ENCODE assay signal across 8 mouse cellular contexts in the genomic region with DNA sequence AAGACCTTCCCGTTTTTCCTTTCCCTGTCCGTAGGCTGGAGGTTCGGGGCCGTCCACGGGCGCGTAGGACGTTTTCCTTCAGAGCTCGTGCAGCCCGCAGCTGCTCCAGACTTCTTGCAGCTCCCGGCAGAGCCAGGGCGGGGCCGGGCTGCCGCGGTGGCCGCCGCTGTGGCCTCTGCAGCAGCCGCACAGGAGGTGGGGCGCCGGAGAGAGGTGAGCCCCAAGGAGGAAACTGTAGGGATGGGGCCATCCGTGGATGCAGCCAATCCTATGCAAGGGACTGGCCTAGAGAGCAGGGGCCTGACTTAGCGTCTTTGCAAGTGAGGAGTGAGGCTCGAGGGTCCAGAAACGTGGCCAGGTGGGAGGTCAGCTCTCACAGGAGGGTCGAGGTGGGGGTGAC. TPM values are rescaled to one million over a fixed set of nuclear protein-coding genes. Genes with fewer than 3 reads are reported as not detected.
A peak's percentile ranks its signal among the peaks of the same experiment; 100 is the strongest.
DNase-seq lines count a peak whose midpoint lies in the region; ATAC-seq and TF ChIP-seq lines count a peak whose summit lies in the region.

No protein-coding gene starts in this region.

- peak overlapping the region; percentile 31 for H3K4me3 ChIP-seq in bone marrow, adult 2 months (replicated peaks; ENCODE audit: control insufficient read depth, low read depth, low read length)
- peak overlapping the region; percentile 29 for H3K4me3 ChIP-seq in forebrain, embryonic 14.5 days (ENCODE audit: low read depth, low read length)
- H3K4me3 ChIP-seq in limb, embryonic 13.5 days, result peak overlapping the region; percentile 47
- peak overlapping the region; percentile 41 for H3K4me3 ChIP-seq in midbrain, embryonic 16.5 days (ENCODE audit: low read depth, low read length)

- WGBS in bone marrow, adult 2 months, result under 1% methylated on average over 25 of the region's 25 CpGs
- WGBS in forebrain, embryonic 14.5 days, result under 1% methylated on average over 25 of the region's 25 CpGs
- under 1% methylated on average over 25 of the region's 25 CpGs for WGBS in limb, embryonic 13.5 days
- WGBS in midbrain, embryonic 16.5 days, result under 1% methylated on average over 25 of the region's 25 CpGs

- peaks cover 5% of the 10 kb centered on the region; the same call in 1 of the 2 replicates for H3K27me3 ChIP-seq in forebrain, embryonic 14.5 days (replicated peaks; ENCODE audit: control insufficient read depth, insufficient read depth, low read length)
- H3K27me3 ChIP-seq in limb, embryonic 13.5 days, result peaks cover 32% of the 10 kb centered on the region
- H3K27me3 ChIP-seq in midbrain, embryonic 16.5 days (ENCODE audit: control insufficient read depth, insufficient read depth, low read depth, low read length), result peaks cover 22% of the 10 kb centered on the region

- no peaks in the 10 kb centered on the region for H3K9me3 ChIP-seq in forebrain, embryonic 14.5 days (replicated peaks; ENCODE audit: control insufficient read depth, low read length)
- H3K9me3 ChIP-seq in limb, embryonic 13.5 days, result no peaks in the 10 kb centered on the region
- no peaks in the 10 kb centered on the region for H3K9me3 ChIP-seq in midbrain, embryonic 16.5 days (replicated peaks; ENCODE audit: control insufficient read depth, low read length, poor library complexity, severe bottlenecking)

- no peaks in the 10 kb centered on the region for H3K4me1 ChIP-seq in bone marrow, adult 2 months (ENCODE audit: control insufficient read depth, insufficient read depth, low read length)
- peaks cover 6% of the 10 kb centered on the region for H3K4me1 ChIP-seq in forebrain, embryonic 14.5 days (ENCODE audit: control insufficient read depth, insufficient read depth, low read length)
- peaks cover 13% of the 10 kb centered on the region for H3K4me1 ChIP-seq in limb, embryonic 13.5 days
- H3K4me1 ChIP-seq in midbrain, embryonic 16.5 days (ENCODE audit: control insufficient read depth, insufficient read depth, low read length), result peaks cover 6% of the 10 kb centered on the region

- no peak overlapping the region for H3K27ac ChIP-seq in bone marrow, adult 2 months (ENCODE audit: control insufficient read depth, insufficient read depth, low read depth, low read length, poor library complexity)
- H3K27ac ChIP-seq in forebrain, embryonic 14.5 days (ENCODE audit: low read depth, low read length), result no peak overlapping the region
- no peak overlapping the region for H3K27ac ChIP-seq in limb, embryonic 13.5 days
- no peak overlapping the region for H3K27ac ChIP-seq in midbrain, embryonic 16.5 days (ENCODE audit: low read length)

- peak overlapping the region; percentile 50 for H3K9ac ChIP-seq in forebrain, embryonic 14.5 days (ENCODE audit: low read length)
- peak overlapping the region; percentile 73 for H3K9ac ChIP-seq in limb, embryonic 13.5 days
- peak overlapping the region; percentile 66 for H3K9ac ChIP-seq in midbrain, embryonic 16.5 days (ENCODE audit: low read depth, low read length)

- TF ChIP-seq CTCF in bone marrow, adult 2 months (IDR thresholded peaks at IDR 0.05; ENCODE audit: control insufficient read depth, insufficient read depth, low read length), result no peak

- H3K4me2 ChIP-seq in forebrain, embryonic 14.5 days (ENCODE audit: low read length), result peak overlapping the region; percentile 61
- H3K4me2 ChIP-seq in limb, embryonic 13.5 days (replicated peaks), result peak overlapping the region; percentile 79
- peak overlapping the region; percentile 79 for H3K4me2 ChIP-seq in midbrain, embryonic 16.5 days (ENCODE audit: low read length)

- no peak for ATAC-seq in forebrain, embryonic 14.5 days
- ATAC-seq in limb, embryonic 13.5 days (ENCODE audit: low FRiP score, low read depth), result peak; percentile 90
- ATAC-seq in midbrain, embryonic 16.5 days, result peak; percentile 28; the same call in 1 of the 2 replicates

- no peak for TF ChIP-seq POLR2A in bone marrow, adult 2 months (IDR thresholded peaks at IDR 0.05; ENCODE audit: borderline replicate concordance, control insufficient read depth, low read depth, low read length)

- no peaks in the 10 kb centered on the region for H3K36me3 ChIP-seq in forebrain, embryonic 14.5 days (ENCODE audit: control insufficient read depth, insufficient read depth, low read length)
- no peaks in the 10 kb centered on the region for H3K36me3 ChIP-seq in limb, embryonic 13.5 days
- no peaks in the 10 kb centered on the region for H3K36me3 ChIP-seq in midbrain, embryonic 16.5 days (ENCODE audit: control insufficient read depth, insufficient read depth, low read length)

- peak; percentile 29 for DNase-seq in adrenal gland, postnatal 10 days
- no peak for DNase-seq in adrenal gland, adult 8-10 months
- peak; percentile 9 for DNase-seq in forebrain, embryonic 14.5 days (ENCODE audit: low spot score)
- DNase-seq in frontal cortex, adult 2 months (ENCODE audit: extremely low spot score in 1 of 2, low spot score in 1 of 2), result no peak
- DNase-seq in layer of hippocampus, adult 11-12 months (ENCODE audit: low spot score), result no peak

RNA-seq across cellular contexts. Expression of a gene that starts 26.7 kb away (rescaled TPM):
- 10 to 100 TPM; 68.6 to 72.6 TPM for total RNA-seq in adrenal gland, postnatal 10 days (2021)
- total RNA-seq in adrenal gland, adult 8-10 months (2022), result 100 to 1,000 TPM; 111 to 122 (median 113) TPM
- polyA plus RNA-seq in bone marrow, adult 2 months (2011; ENCODE audit: insufficient read depth, insufficient read length, low replicate concordance, missing spikeins), result 16.7 and 19.5 TPM in 2 replicates
- 17.8 and 21.5 TPM in 2 replicates for polyA plus RNA-seq in forebrain, embryonic 14.5 days (2014; fragmentation: Nextera tagmentation; extraction: Ambion mirVana)
- 34.4 and 36.7 TPM in 2 replicates for polyA plus RNA-seq in limb, embryonic 13.5 days (2015; fragmentation: Nextera tagmentation; extraction: Ambion mirVana)
- polyA plus RNA-seq in midbrain, embryonic 16.5 days (2015; fragmentation: Nextera tagmentation; extraction: Ambion mirVana), result 20.3 and 22.6 TPM in 2 replicates
- polyA plus RNA-seq in frontal cortex, adult 2 months (2012; rRNA removed), result 19.0 and 19.3 TPM in 2 replicates

RNA-seq across cellular contexts. Expression of a gene that starts 40.4 kb away (rescaled TPM):
- under 1 TPM; 0.30 to 0.51 TPM for total RNA-seq in adrenal gland, postnatal 10 days (2021)
- total RNA-seq in adrenal gland, adult 8-10 months (2022), result under 1 TPM; 0.09 to 0.74 (median 0.39) TPM
- polyA plus RNA-seq in bone marrow, adult 2 months (2011; ENCODE audit: insufficient read depth, insufficient read length, low replicate concordance, missing spikeins), result 1.1 and 1.4 TPM in 2 replicates
- 0.08 and 0.09 TPM in 2 replicates for polyA plus RNA-seq in forebrain, embryonic 14.5 days (2014; fragmentation: Nextera tagmentation; extraction: Ambion mirVana)
- 0.75 and 0.76 TPM in 2 replicates for polyA plus RNA-seq in limb, embryonic 13.5 days (2015; fragmentation: Nextera tagmentation; extraction: Ambion mirVana)
- 0.08 and 0.16 TPM in 2 replicates for polyA plus RNA-seq in midbrain, embryonic 16.5 days (2015; fragmentation: Nextera tagmentation; extraction: Ambion mirVana)
- 0.15 and 0.20 TPM in 2 replicates for polyA plus RNA-seq in frontal cortex, adult 2 months (2012; rRNA removed)

RNA-seq across cellular contexts. Expression of a gene that starts 55.1 kb away (rescaled TPM):
- total RNA-seq in adrenal gland, postnatal 10 days (2021), result 10 to 100 TPM; 61.6 to 69.0 TPM
- 10 to 100 TPM; 59.8 to 68.9 (median 63.5) TPM for total RNA-seq in adrenal gland, adult 8-10 months (2022)
- 19.9 and 28.0 TPM in 2 replicates for polyA plus RNA-seq in bone marrow, adult 2 months (2011; ENCODE audit: insufficient read depth, insufficient read length, low replicate concordance, missing spikeins)
- 111 and 115 TPM in 2 replicates for polyA plus RNA-seq in forebrain, embryonic 14.5 days (2014; fragmentation: Nextera tagmentation; extraction: Ambion mirVana)
- polyA plus RNA-seq in limb, embryonic 13.5 days (2015; fragmentation: Nextera tagmentation; extraction: Ambion mirVana), result 120 and 129 TPM in 2 replicates
- polyA plus RNA-seq in midbrain, embryonic 16.5 days (2015; fragmentation: Nextera tagmentation; extraction: Ambion mirVana), result 90.8 and 91.5 TPM in 2 replicates
- 70.4 and 77.4 TPM in 2 replicates for polyA plus RNA-seq in frontal cortex, adult 2 months (2012; rRNA removed)

Comparison
In these comparisons a context has a peak if more than half of its experiments do, and no peak if none do; other contexts are left out.
1. DNase-seq: peak in adrenal gland, postnatal 10 days (single experiment) and forebrain, embryonic 14.5 days (single experiment); none in adrenal gland, adult 8-10 months (single experiment), frontal cortex, adult 2 months (0 of 2) and layer of hippocampus, adult 11-12 months (single experiment).
2. Peak in every context shown above with its lines, with median percentiles within 50 percentile points of each other: H3K4me3 ChIP-seq, H3K4me2 ChIP-seq and H3K9ac ChIP-seq.